Mouse (Mus musculus): Measurements from ENCODE around the gene N6amt1. TPM values are rescaled to one million over a fixed set of nuclear protein-coding genes. Genes with fewer than 3 reads are reported as not detected.

Gene N6amt1
- polyA plus RNA-seq, 1 experiment = 17.8 TPM

- Histone ChIP-seq H3K4me3 (ENCODE audit: insufficient read depth, low read length) (no peak overlapping the region), H3K27ac (ENCODE audit: insufficient read depth, low read length) (no peak overlapping the region), H3K4me1 (ENCODE audit: control insufficient read depth, insufficient read depth, low read length) (no peaks in the 10 kb centered on the region)
- TF ChIP-seq POLR2A (IDR thresholded peaks at IDR 0.05; ENCODE audit: low read depth, low read length) (no peak), CTCF (IDR thresholded peaks at IDR 0.05; ENCODE audit: borderline replicate concordance, insufficient read depth, low read length) (no peak)
Observed at GRCm38 (mm10) chr16:87329986-87330385, 24.0 kb upstream of the N6amt1 start.

- Histone ChIP-seq H3K4me1 (ENCODE audit: control insufficient read depth, insufficient read depth, low read length) (no peaks in the 10 kb centered on the region), H3K27ac (ENCODE audit: insufficient read depth, low read length) (no peak overlapping the region), H3K4me3 (ENCODE audit: insufficient read depth, low read length) (no peak overlapping the region)
- TF ChIP-seq CTCF (IDR thresholded peaks at IDR 0.05; ENCODE audit: borderline replicate concordance, insufficient read depth, low read length) (no peak), POLR2A (IDR thresholded peaks at IDR 0.05; ENCODE audit: low read depth, low read length) (no peak)
Observed at GRCm38 (mm10) chr16:87334756-87335155, 19.2 kb upstream of the N6amt1 start.

- Histone ChIP-seq H3K4me1 (ENCODE audit: control insufficient read depth, insufficient read depth, low read length) (no peaks in the 10 kb centered on the region), H3K27ac (ENCODE audit: insufficient read depth, low read length) (no peak overlapping the region), H3K4me3 (ENCODE audit: insufficient read depth, low read length) (no peak overlapping the region)
- TF ChIP-seq CTCF (IDR thresholded peaks at IDR 0.05; ENCODE audit: borderline replicate concordance, insufficient read depth, low read length) = no peak
- TF ChIP-seq POLR2A (IDR thresholded peaks at IDR 0.05; ENCODE audit: low read depth, low read length) = no peak
Observed at GRCm38 (mm10) chr16:87341043-87341572, 12.9 kb upstream of the N6amt1 start.

DNA sequence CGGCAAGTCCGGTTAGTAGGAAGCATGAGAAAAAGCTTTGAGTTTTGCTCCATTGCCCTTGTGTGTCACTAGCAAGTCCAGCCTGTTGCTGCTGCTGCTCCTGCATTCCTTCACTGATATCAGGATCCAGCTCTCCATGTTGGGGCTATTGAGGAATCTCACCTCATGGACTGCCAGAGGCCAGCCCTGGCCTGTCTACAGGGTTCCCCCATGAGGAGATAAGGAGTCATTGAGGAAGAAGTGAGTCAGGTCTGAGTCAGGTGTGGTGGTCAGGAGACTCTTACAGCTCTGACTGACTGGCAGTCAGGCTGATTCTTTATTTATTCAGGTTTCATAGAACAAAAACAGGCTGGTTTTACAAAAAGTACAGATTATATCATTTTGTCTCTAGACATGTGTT is 5.9 kb upstream of the N6amt1 start:
- TF ChIP-seq POLR2A (IDR thresholded peaks at IDR 0.05; ENCODE audit: low read depth, low read length) = no peak
- TF ChIP-seq CTCF (IDR thresholded peaks at IDR 0.05; ENCODE audit: borderline replicate concordance, insufficient read depth, low read length) = no peak
- no peaks in the 10 kb centered on the region for H3K4me1 ChIP-seq (ENCODE audit: control insufficient read depth, insufficient read depth, low read length)
- H3K4me3 ChIP-seq (ENCODE audit: insufficient read depth, low read length) = no peak overlapping the region
- no peak overlapping the region for H3K27ac ChIP-seq (ENCODE audit: insufficient read depth, low read length)

DNA sequence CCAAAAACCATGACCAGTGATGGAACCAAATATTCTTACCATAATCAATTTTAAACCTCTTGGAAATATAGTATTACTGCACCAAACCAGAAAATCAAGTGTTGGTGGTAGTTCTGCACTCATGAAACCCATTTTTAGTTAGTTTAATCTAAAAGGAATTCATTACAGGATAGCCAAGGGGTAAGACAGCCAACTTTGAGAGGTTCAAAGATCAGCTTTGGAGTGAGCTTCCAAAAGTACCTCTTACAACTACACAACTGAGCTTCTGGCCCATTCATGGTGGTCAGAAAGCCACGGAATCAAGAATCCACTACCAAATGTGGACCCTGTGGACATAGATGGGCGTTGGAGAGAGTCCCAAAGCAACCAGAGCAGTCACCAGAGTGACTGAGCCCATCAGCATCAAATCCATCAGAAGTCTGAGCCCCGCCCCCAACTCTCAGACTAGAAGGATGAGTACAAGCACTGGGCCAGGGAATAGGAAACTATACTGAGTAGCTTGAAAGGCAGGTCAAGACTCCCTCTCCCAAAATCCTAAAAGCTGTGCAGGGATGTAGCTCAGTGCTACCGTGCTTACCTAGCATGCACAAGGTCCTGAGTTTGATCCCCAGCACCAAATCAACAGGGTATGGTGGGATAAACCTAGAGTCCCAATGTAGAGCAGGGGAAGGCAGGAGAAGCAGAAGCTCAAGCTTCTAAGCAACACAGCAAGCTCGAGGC is 2.4 kb upstream of the N6amt1 start:
- Histone ChIP-seq H3K27ac (ENCODE audit: insufficient read depth, low read length) (no peak overlapping the region), H3K4me3 (ENCODE audit: insufficient read depth, low read length) (no peak overlapping the region), H3K4me1 (ENCODE audit: control insufficient read depth, insufficient read depth, low read length) (no peaks in the 10 kb centered on the region)
- TF ChIP-seq CTCF (IDR thresholded peaks at IDR 0.05; ENCODE audit: borderline replicate concordance, insufficient read depth, low read length) (no peak), POLR2A (IDR thresholded peaks at IDR 0.05; ENCODE audit: low read depth, low read length) (no peak)

- Histone ChIP-seq H3K4me3 (ENCODE audit: insufficient read depth, low read length) (no peak overlapping the region), H3K4me1 (ENCODE audit: control insufficient read depth, insufficient read depth, low read length) (no peaks in the 10 kb centered on the region), H3K27ac (ENCODE audit: insufficient read depth, low read length) (no peak overlapping the region)
- TF ChIP-seq CTCF (IDR thresholded peaks at IDR 0.05; ENCODE audit: borderline replicate concordance, insufficient read depth, low read length) (no peak), POLR2A (IDR thresholded peaks at IDR 0.05; ENCODE audit: low read depth, low read length) (no peak)
Observed at GRCm38 (mm10) chr16:87353605-87354004, 380 bp upstream of the N6amt1 start.

- H3K4me1 ChIP-seq (ENCODE audit: control insufficient read depth, insufficient read depth, low read length) = no peaks in the 10 kb centered on the region
- TF ChIP-seq POLR2A (IDR thresholded peaks at IDR 0.05; ENCODE audit: low read depth, low read length) (no peak), CTCF (IDR thresholded peaks at IDR 0.05; ENCODE audit: borderline replicate concordance, insufficient read depth, low read length) (no peak)
- H3K4me3 ChIP-seq (ENCODE audit: insufficient read depth, low read length) = peak overlapping the region; percentile 71; the same call in 1 of the 2 replicates
- no peak overlapping the region for H3K27ac ChIP-seq (ENCODE audit: insufficient read depth, low read length)
Observed at GRCm38 (mm10) chr16:87354748-87355147, 763 bp downstream of the N6amt1 start.

DNA sequence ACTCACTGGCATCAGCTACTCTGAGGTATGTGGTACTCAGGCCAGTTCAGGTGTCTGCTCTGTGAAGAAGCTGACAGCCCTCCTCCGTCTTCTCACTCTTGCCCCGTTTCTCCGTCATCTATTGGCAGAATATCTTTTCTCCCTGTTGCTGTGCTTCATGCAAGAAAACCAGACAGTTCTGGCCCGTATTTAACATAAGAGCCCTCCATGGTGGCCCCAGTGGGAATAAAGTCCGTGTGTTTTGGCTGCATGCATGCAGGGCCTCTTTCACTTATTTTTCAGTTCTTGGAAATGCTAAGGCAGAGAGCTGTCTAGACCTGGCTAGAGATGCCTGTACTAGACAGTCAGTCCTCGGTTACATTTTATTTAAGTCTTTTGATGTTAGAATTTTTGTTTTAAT is 6.1 kb downstream of the N6amt1 start:
- Histone ChIP-seq H3K4me3 (ENCODE audit: insufficient read depth, low read length) (no peak overlapping the region), H3K27ac (ENCODE audit: insufficient read depth, low read length) (no peak overlapping the region), H3K4me1 (ENCODE audit: control insufficient read depth, insufficient read depth, low read length) (no peaks in the 10 kb centered on the region; the same call in 1 of the 2 replicates)
- TF ChIP-seq CTCF (IDR thresholded peaks at IDR 0.05; ENCODE audit: borderline replicate concordance, insufficient read depth, low read length) (no peak), POLR2A (IDR thresholded peaks at IDR 0.05; ENCODE audit: low read depth, low read length) (no peak)

GRCm38 (mm10) chr16:87364231-87364630 is 10.2 kb downstream of the N6amt1 start:
- Histone ChIP-seq H3K4me1 (ENCODE audit: control insufficient read depth, insufficient read depth, low read length) (no peaks in the 10 kb centered on the region; the same call in 1 of the 2 replicates), H3K27ac (ENCODE audit: insufficient read depth, low read length) (no peak overlapping the region), H3K4me3 (ENCODE audit: insufficient read depth, low read length) (no peak overlapping the region)
- TF ChIP-seq POLR2A (IDR thresholded peaks at IDR 0.05; ENCODE audit: low read depth, low read length) = no peak
- no peak for TF ChIP-seq CTCF (IDR thresholded peaks at IDR 0.05; ENCODE audit: borderline replicate concordance, insufficient read depth, low read length)

- no peak overlapping the region for H3K27ac ChIP-seq (ENCODE audit: insufficient read depth, low read length)
- H3K4me3 ChIP-seq (ENCODE audit: insufficient read depth, low read length) = no peak overlapping the region
- TF ChIP-seq POLR2A (IDR thresholded peaks at IDR 0.05; ENCODE audit: low read depth, low read length) = no peak
- TF ChIP-seq CTCF (IDR thresholded peaks at IDR 0.05; ENCODE audit: borderline replicate concordance, insufficient read depth, low read length) = no peak
- H3K4me1 ChIP-seq (ENCODE audit: control insufficient read depth, insufficient read depth, low read length) = no peaks in the 10 kb centered on the region; the same call in 1 of the 2 replicates
Observed at GRCm38 (mm10) chr16:87366035-87366434, 12.1 kb downstream of the N6amt1 start.

All from embryonic fibroblast, embryonic 13.5 days (primary cell).